Mouse (Mus musculus): ENCODE measurements around the gene Slc6a14.
A peak's percentile ranks its signal among the peaks of the same experiment; 100 is the strongest.

The Slc6a14 gene

GRCm38 (mm10) chrX:21714829-21715228 is at the start of gene Slc6a14:
Gene Slc6a14 (plus strand): TSS chrX:21714896.
- DNase-seq: peak; percentile 38 to 61

- DNase-seq: peak; percentile 49 to 72
Measured at GRCm38 (mm10) chrX:21670896-21671295, 43.8 kb upstream of the Slc6a14 start.

GRCm38 (mm10) chrX:21695220-21695619 is 19.5 kb upstream of the Slc6a14 start:
- DNase-seq: no peak

GRCm38 (mm10) chrX:21695687-21696086 is 19.0 kb upstream of the Slc6a14 start:
- no peak for DNase-seq

- no peak for DNase-seq
Measured at GRCm38 (mm10) chrX:21701646-21702045, 13.1 kb upstream of the Slc6a14 start.

GRCm38 (mm10) chrX:21704470-21704869 is 10.2 kb upstream of the Slc6a14 start:
- DNase-seq: no peak

GRCm38 (mm10) chrX:21715293-21715692 is 597 bp downstream of the Slc6a14 start:
- DNase-seq: no peak

- no peak for DNase-seq
Measured at GRCm38 (mm10) chrX:21716885-21717284, 2.2 kb downstream of the Slc6a14 start.

GRCm38 (mm10) chrX:21744997-21745396 is 30.3 kb downstream of the Slc6a14 start, which contains the start of gene Gm28269:
Gene Gm28269 (minus strand): TSS chrX:21745097.
- no peak for DNase-seq

Data from lung, postnatal 4 days (tissue).